Mouse (Mus musculus): ENCODE measurements around the gene Necab2. TPM values are rescaled to one million over a fixed set of nuclear protein-coding genes. Genes with fewer than 3 reads are reported as not detected.

Gene Necab2
- polyA plus RNA-seq, 1 experiment from 2014 or later: 4.2 TPM

DNA sequence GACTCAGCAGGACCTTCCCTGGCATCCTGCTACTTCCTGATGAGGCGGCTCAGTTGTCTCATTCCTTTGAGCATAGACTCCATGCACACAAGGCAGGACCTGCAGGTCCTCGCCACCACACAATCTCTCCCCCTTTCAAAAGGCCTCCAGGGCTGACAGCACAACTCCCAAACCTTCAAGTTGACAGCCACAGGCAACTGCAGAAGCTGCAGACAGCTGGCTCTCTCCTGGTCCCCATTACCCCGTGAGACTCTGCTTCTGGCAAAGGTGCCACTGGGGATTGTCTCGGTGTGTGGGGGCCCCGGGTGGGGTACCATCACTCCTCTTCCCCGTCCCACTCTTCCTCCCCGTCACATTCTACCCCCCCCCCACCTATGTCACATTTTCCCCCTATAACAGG lies 26.2 kb upstream of the Necab2 start:
- ATAC-seq (ENCODE audit: insufficient number of reproducible peaks, insufficient read depth, low FRiP score, low TSS enrichment, low read depth): no peak
- Histone ChIP-seq H3K4me3 (no peak overlapping the region), H3K4me2 (no peak overlapping the region), H3K9me3 (no peaks in the 10 kb centered on the region), H3K27ac (no peak overlapping the region), H3K36me3 (no peaks in the 10 kb centered on the region), H3K9ac (no peak overlapping the region), H3K27me3 (no peaks in the 10 kb centered on the region), H3K4me1 (peaks cover 31% of the 10 kb centered on the region)
- WGBS: 53% methylated on average over 7 of the region's 7 CpGs

DNA sequence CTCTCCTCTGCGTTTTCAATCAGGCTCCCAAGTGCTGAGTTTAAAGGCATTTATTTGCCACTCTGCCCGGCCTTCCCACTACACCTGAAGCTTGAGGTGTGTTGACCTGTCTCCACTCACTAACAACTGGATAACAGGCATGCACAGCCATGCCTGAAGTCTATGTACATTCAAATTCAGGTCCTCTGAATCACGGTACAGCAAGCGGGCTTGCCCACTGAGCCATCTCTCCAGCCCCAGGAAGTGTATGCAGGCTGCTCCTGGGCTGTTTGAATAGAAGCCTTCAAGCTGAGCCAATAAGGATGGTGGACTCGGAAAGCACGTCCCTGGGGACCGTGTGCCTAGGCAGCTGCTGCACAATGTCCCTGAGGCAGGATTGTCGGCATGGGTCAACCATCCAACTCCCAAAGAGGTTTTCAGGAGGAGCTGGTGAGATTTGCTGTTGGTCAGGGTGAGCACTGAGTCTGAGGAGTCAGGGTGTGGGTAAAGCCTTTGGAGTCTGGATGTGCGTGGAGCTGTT lies 24.9 kb upstream of the Necab2 start:
- ATAC-seq (ENCODE audit: insufficient number of reproducible peaks, insufficient read depth, low FRiP score, low TSS enrichment, low read depth): no peak
- no peaks in the 10 kb centered on the region for H3K9me3 ChIP-seq
- H3K4me3 ChIP-seq: no peak overlapping the region
- H3K4me2 ChIP-seq: no peak overlapping the region
- H3K27ac ChIP-seq: peak overlapping the region; percentile 13; the same call in 1 of the 2 replicates
- no peaks in the 10 kb centered on the region for H3K27me3 ChIP-seq
- 50% methylated on average over 9 of the region's 9 CpGs for whole genome bisulfite sequencing
- H3K36me3 ChIP-seq: no peaks in the 10 kb centered on the region
- H3K9ac ChIP-seq: peak overlapping the region; percentile 44; the same call in 1 of the 2 replicates
- peaks cover 28% of the 10 kb centered on the region for H3K4me1 ChIP-seq

DNA sequence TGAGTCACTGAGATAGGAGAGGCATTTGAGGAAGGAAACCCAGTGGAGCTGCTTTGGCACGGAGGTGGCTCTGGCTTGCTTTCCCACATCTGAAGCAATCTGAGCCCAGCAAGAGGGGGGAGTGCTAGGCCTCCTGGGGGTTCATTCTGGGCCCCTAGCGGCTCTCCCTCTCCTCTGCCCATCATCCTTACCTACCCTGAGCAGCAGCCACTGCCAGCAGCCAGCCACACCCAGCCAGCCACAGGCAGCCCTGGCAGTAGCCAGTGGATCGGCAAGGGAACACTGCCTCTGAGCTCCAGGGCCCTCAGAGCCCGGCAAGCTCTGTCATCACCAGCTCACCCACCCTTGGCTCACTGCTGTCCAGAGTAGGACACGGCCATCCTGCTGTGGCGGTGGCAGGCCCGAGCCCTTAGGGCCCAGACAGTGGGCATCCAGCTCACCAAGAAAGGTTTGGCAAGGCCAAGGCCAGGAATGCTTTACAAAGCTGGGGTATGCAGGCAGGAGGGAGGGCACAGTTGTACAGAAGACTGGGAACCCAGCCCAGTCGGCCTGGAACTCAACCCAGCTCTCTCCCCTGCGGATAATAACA lies 24.3 kb upstream of the Necab2 start:
- H3K27ac ChIP-seq: peak overlapping the region; percentile 13; the same call in 1 of the 2 replicates
- no peak overlapping the region for H3K4me2 ChIP-seq
- H3K9me3 ChIP-seq: no peaks in the 10 kb centered on the region
- H3K36me3 ChIP-seq: no peaks in the 10 kb centered on the region
- H3K4me3 ChIP-seq: no peak overlapping the region
- WGBS: 63% methylated on average over 9 of the region's 9 CpGs
- peak overlapping the region; percentile 44; the same call in 1 of the 2 replicates for H3K9ac ChIP-seq
- peaks cover 28% of the 10 kb centered on the region for H3K4me1 ChIP-seq
- ATAC-seq (ENCODE audit: insufficient number of reproducible peaks, insufficient read depth, low FRiP score, low TSS enrichment, low read depth): no peak
- no peaks in the 10 kb centered on the region for H3K27me3 ChIP-seq

DNA sequence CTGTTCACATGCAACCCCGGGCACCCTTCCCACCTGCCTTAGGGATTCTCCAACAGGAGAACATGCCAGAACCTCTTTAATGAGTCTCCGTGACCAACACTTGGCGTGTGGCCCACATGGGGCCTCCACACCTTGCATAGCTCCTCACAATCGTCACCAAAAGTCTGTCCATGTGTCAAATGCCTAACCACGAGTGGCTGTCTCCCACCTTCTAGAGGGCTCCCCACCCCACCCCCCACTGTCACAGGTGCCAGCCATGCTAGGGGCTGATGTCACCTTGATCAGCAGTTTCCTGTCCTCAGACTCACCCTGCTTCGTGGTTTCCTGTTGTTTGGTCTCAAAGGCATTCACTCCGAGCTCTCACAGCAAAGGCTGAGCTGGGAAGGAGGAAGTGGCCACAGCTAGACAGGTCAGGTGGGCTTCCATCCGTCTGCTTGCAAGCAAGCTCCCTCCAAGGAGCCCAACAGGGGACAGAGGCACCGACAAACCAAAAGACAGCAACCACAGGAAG lies 22.8 kb upstream of the Necab2 start:
- Histone ChIP-seq H3K9me3 (no peaks in the 10 kb centered on the region), H3K27me3 (no peaks in the 10 kb centered on the region), H3K36me3 (no peaks in the 10 kb centered on the region), H3K27ac (0 out of 2 replicates have a peak overlapping the region, but pooled peaks have one; percentile 2), H3K4me1 (peaks cover 28% of the 10 kb centered on the region), H3K4me3 (no peak overlapping the region), H3K9ac (no peak overlapping the region), H3K4me2 (no peak overlapping the region)
- no peak; the same call in 1 of the 2 replicates for ATAC-seq (ENCODE audit: insufficient number of reproducible peaks, insufficient read depth, low FRiP score, low TSS enrichment, low read depth)
- 52% methylated on average over 9 of the region's 9 CpGs for whole genome bisulfite sequencing

GRCm38 (mm10) chr8:119424199-119424733 lies 22.3 kb upstream of the Necab2 start:
- no peak for ATAC-seq (ENCODE audit: insufficient number of reproducible peaks, insufficient read depth, low FRiP score, low TSS enrichment, low read depth)
- Histone ChIP-seq H3K27ac (0 out of 2 replicates have a peak overlapping the region, but pooled peaks have one; percentile 2), H3K36me3 (no peaks in the 10 kb centered on the region), H3K9me3 (no peaks in the 10 kb centered on the region), H3K4me2 (no peak overlapping the region), H3K4me1 (peaks cover 26% of the 10 kb centered on the region), H3K27me3 (no peaks in the 10 kb centered on the region), H3K9ac (no peak overlapping the region), H3K4me3 (no peak overlapping the region)
- WGBS: 86% methylated on average over 10 of the region's 10 CpGs

DNA sequence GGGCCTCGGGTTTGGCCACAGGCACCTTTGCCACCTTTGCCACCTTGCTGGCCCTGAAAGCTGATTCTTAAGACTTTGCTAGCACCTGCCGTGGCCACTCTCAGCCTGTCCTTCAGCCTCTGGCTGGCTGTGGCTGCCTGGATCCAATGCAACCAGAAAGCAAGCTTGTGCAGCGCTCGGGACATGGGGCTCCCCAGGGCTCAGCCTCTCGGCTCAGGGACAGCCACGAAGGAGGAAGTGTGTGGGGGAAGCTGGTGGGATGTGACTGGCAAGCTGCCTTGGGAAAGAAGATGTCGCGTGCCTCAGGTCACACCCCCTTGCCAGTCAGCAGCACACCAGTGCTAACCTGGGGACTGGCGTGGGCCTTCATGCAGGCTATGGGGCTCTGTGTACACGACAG lies 21.8 kb upstream of the Necab2 start:
- ATAC-seq (ENCODE audit: insufficient number of reproducible peaks, insufficient read depth, low FRiP score, low TSS enrichment, low read depth): no peak
- Histone ChIP-seq H3K27me3 (no peaks in the 10 kb centered on the region), H3K4me2 (no peak overlapping the region), H3K9me3 (no peaks in the 10 kb centered on the region), H3K9ac (no peak overlapping the region), H3K36me3 (no peaks in the 10 kb centered on the region), H3K4me3 (no peak overlapping the region), H3K27ac (0 out of 2 replicates have a peak overlapping the region, but pooled peaks have one; percentile 2), H3K4me1 (peaks cover 30% of the 10 kb centered on the region)
- 74% methylated on average over 10 of the region's 10 CpGs for WGBS

- ATAC-seq (ENCODE audit: insufficient number of reproducible peaks, insufficient read depth, low FRiP score, low TSS enrichment, low read depth): no peak
- H3K4me3 ChIP-seq: no peak overlapping the region
- no peaks in the 10 kb centered on the region for H3K27me3 ChIP-seq
- no peak overlapping the region for H3K9ac ChIP-seq
- H3K27ac ChIP-seq: no peak overlapping the region
- H3K4me2 ChIP-seq: no peak overlapping the region
- peaks cover 31% of the 10 kb centered on the region for H3K4me1 ChIP-seq
- WGBS: 88% methylated on average over 10 of the region's 10 CpGs
- no peaks in the 10 kb centered on the region for H3K36me3 ChIP-seq
- no peaks in the 10 kb centered on the region for H3K9me3 ChIP-seq
Measured at GRCm38 (mm10) chr8:119425533-119425932, 21.0 kb upstream of the Necab2 start.

- Histone ChIP-seq H3K9ac (no peak overlapping the region), H3K4me1 (peaks cover 28% of the 10 kb centered on the region), H3K27ac (0 out of 2 replicates have a peak overlapping the region, but pooled peaks have one; percentile 33), H3K27me3 (no peaks in the 10 kb centered on the region), H3K36me3 (no peaks in the 10 kb centered on the region), H3K4me3 (no peak overlapping the region), H3K9me3 (no peaks in the 10 kb centered on the region), H3K4me2 (no peak overlapping the region)
- ATAC-seq (ENCODE audit: insufficient number of reproducible peaks, insufficient read depth, low FRiP score, low TSS enrichment, low read depth): no peak
- 77% methylated on average over 6 of the region's 6 CpGs for WGBS
Measured at GRCm38 (mm10) chr8:119426069-119426735, 20.3 kb upstream of the Necab2 start.

- no peak for ATAC-seq (ENCODE audit: insufficient number of reproducible peaks, insufficient read depth, low FRiP score, low TSS enrichment, low read depth)
- Histone ChIP-seq H3K4me1 (peaks cover 14% of the 10 kb centered on the region), H3K27ac (no peak overlapping the region), H3K9ac (no peak overlapping the region), H3K36me3 (no peaks in the 10 kb centered on the region), H3K4me2 (no peak overlapping the region), H3K27me3 (no peaks in the 10 kb centered on the region), H3K4me3 (no peak overlapping the region), H3K9me3 (no peaks in the 10 kb centered on the region)
- WGBS: 74% methylated on average over 12 of the region's 12 CpGs
Measured at GRCm38 (mm10) chr8:119427634-119428349, 18.7 kb upstream of the Necab2 start.

GRCm38 (mm10) chr8:119428350-119428740 lies 18.2 kb upstream of the Necab2 start:
- no peaks in the 10 kb centered on the region for H3K27me3 ChIP-seq
- no peaks in the 10 kb centered on the region for H3K36me3 ChIP-seq
- no peak for ATAC-seq (ENCODE audit: insufficient number of reproducible peaks, insufficient read depth, low FRiP score, low TSS enrichment, low read depth)
- H3K4me2 ChIP-seq: no peak overlapping the region
- peaks cover 14% of the 10 kb centered on the region for H3K4me1 ChIP-seq
- 59% methylated on average over 7 of the region's 7 CpGs for WGBS
- H3K9me3 ChIP-seq: no peaks in the 10 kb centered on the region
- no peak overlapping the region for H3K4me3 ChIP-seq
- H3K27ac ChIP-seq: no peak overlapping the region
- H3K9ac ChIP-seq: no peak overlapping the region

DNA sequence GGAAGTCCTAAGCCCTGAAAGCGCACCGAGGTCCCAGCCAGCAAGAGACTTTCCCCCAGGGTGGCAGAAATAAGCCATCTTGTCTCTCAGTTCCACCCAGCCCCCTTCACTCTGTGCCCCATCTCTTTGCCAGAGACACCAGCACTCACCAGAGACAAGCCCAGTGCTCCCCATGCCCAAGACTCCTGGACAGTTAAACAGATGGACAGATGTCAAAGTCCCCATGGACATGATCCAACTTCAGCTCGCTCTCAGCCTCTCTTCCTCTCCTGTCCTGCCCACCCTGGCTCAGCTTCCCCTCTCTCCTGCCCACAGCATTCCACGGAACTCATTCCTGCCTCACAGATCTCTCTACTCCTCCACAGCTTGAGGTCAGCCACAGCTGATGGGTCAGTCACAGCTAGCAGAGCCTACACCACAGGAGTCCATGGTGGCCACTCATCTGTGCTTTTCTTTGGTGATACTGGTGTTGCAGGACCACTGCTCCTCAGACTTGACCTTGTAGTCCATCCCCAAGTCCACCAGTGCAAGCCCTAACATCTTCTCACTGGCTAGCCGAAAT lies 17.7 kb upstream of the Necab2 start:
- Histone ChIP-seq H3K9ac (no peak overlapping the region), H3K27me3 (no peaks in the 10 kb centered on the region), H3K36me3 (no peaks in the 10 kb centered on the region), H3K4me3 (no peak overlapping the region), H3K9me3 (no peaks in the 10 kb centered on the region), H3K4me1 (peaks cover 11% of the 10 kb centered on the region), H3K4me2 (no peak overlapping the region), H3K27ac (no peak overlapping the region)
- no peak for ATAC-seq (ENCODE audit: insufficient number of reproducible peaks, insufficient read depth, low FRiP score, low TSS enrichment, low read depth)
- WGBS: 76% methylated on average over 5 of the region's 5 CpGs
